Mouse (Mus musculus) forebrain, postnatal 0 days (tissue): ENCODE results near the gene Atpaf2. TPM values are rescaled to one million over a fixed set of nuclear protein-coding genes. Genes with fewer than 3 reads are reported as not detected.

Source experiments
- ATAC-seq: fragments of 200-750 bp; cut with Nextera tagmentation; 2 replicates; pipeline ENCODE4 v1.8.0; 2017; ENCODE audit warnings: mild to moderate bottlenecking, moderate library complexity
- DNase-seq: peaks from one replicate; pipeline ENCODE4 v3.0.0-alpha.2; 2015
- H3K27ac ChIP-seq: fragments of 300-500 bp; sonication (generic); 2 replicates; pipeline ENCODE4 v1.5.1; 2014; ENCODE audit warnings: low read depth, mild to moderate bottlenecking, antibody characterized with exemption, low read length, moderate library complexity, mixed read lengths
- H3K27me3 ChIP-seq: fragments of 300-500 bp; sonication (generic); 2 replicates; pipeline ENCODE4 v1.6.1; 2014; ENCODE audit warnings: mild to moderate bottlenecking, low read length, mixed read lengths; ENCODE audit not compliant: insufficient read depth
- H3K36me3 ChIP-seq: fragments of 300-500 bp; sonication (generic); 2 replicates; pipeline ENCODE4 v1.6.1; 2014; ENCODE audit warnings: mild to moderate bottlenecking, moderate library complexity; ENCODE audit not compliant: insufficient read depth
- H3K4me1 ChIP-seq: fragments of 300-500 bp; sonication (generic); 2 replicates; pipeline ENCODE4 v1.6.1; 2014; ENCODE audit warnings: antibody characterized with exemption; ENCODE audit not compliant: insufficient read depth
- H3K4me2 ChIP-seq: fragments of 300-500 bp; sonication (generic); 2 replicates; pipeline ENCODE4 v1.6.1; 2014; ENCODE audit warnings: low read depth, mild to moderate bottlenecking, moderate library complexity
- H3K4me3 ChIP-seq: fragments of 300-500 bp; sonication (generic); 2 replicates; pipeline ENCODE4 v1.5.1; 2014; ENCODE audit warnings: low read depth, low read length, mixed read lengths
- H3K9ac ChIP-seq: fragments of 300-500 bp; sonication (generic); 2 replicates; pipeline ENCODE4 v1.6.1; 2014; ENCODE audit warnings: mild to moderate bottlenecking
- H3K9me3 ChIP-seq: fragments of 300-500 bp; sonication (generic); 2 replicates; pipeline ENCODE4 v1.6.1; 2016; ENCODE audit warnings: low read length
- CTCF ChIP-seq: sonication (generic); IDR thresholded peaks from 2 replicates; pipeline ENCODE4 v1.5.1; 2016; ENCODE audit warnings: antibody characterized with exemption, control low read depth, low read depth
- WGBS: fragments of 180-500 bp; shearing (Covaris S2); extraction: QIAGEN DNeasy Blood & Tissue Kit; methylation state at CpG from one replicate; pipeline ENCODE4 v1.1.7; 2014; 5-methylcytosine and 5-hydroxymethylcytosine counted together
- polyA plus RNA-seq: library from polyadenylated mRNA; unstranded; fragments of >200 nt; fragmentation: Nextera tagmentation; extraction: Ambion mirVana; gene quantifications from 2 replicates; pipeline ENCODE4 v1.2.1, GENCODE M21; 2015
- total RNA-seq: library from RNA; depleted of rRNA; stranded (reverse); fragments of >200 nt; gene quantifications from 2 replicates; pipeline ENCODE4 v1.2.3, GENCODE M21; 2014; rRNA removed

Atpaf2 gene
- total RNA-seq (32.5 and 34.5 TPM in 2 replicates), polyA plus RNA-seq (38.2 and 50.8 TPM in 2 replicates)

- ATAC-seq = no peak; the same call in 1 of the 2 replicates
- H3K36me3 ChIP-seq = no peaks in the 10 kb centered on the region
- H3K9me3 ChIP-seq = no peaks in the 10 kb centered on the region
- H3K4me1 ChIP-seq = peaks cover 16% of the 10 kb centered on the region
- H3K27me3 ChIP-seq = no peaks in the 10 kb centered on the region
- H3K4me3 ChIP-seq = peak within 1 kb of the TSS; percentile 83
- H3K9ac ChIP-seq = peak within 1 kb of the TSS; percentile 81
- DNase-seq = no peak
- peak within 1 kb of the TSS; percentile 84 for H3K27ac ChIP-seq
- peak within 1 kb of the TSS; percentile 67 for H3K4me2 ChIP-seq
- 5% methylated on average over 38 of the region's 39 CpGs for WGBS
- no peak for TF ChIP-seq CTCF
These were observed at the start of gene Atpaf2 for GRCm38 (mm10) chr11:60417717-60418472. TSS of gene Atpaf2 (minus strand) at chr11:60418457.

- DNase-seq = peak; percentile 14
- 98% methylated on average over 2 of the region's 2 CpGs for WGBS
- TF ChIP-seq CTCF = peak; percentile 56
These were observed 47.7 kb upstream of the Atpaf2 start for GRCm38 (mm10) chr11:60465943-60466380.

GRCm38 (mm10) chr11:60457973-60458372 is 39.7 kb upstream of the Atpaf2 start:
- peaks cover 67% of the 10 kb centered on the region for H3K36me3 ChIP-seq
- no peak overlapping the region for H3K4me3 ChIP-seq
- H3K4me2 ChIP-seq = no peak overlapping the region
- ATAC-seq (peak; percentile 46; the same call in 1 of the 2 replicates), DNase-seq (peak; percentile 24)
- no peaks in the 10 kb centered on the region for H3K9me3 ChIP-seq
- peaks cover 9% of the 10 kb centered on the region; the same call in 1 of the 2 replicates for H3K4me1 ChIP-seq
- H3K27ac ChIP-seq = no peak overlapping the region
- peak; percentile 44 for TF ChIP-seq CTCF
- WGBS = 97% methylated on average over 1 of the region's 1 CpGs
- no peaks in the 10 kb centered on the region for H3K27me3 ChIP-seq
- H3K9ac ChIP-seq = no peak overlapping the region

More at GRCm38 (mm10) chr11:60465943-60466380, 47.7 kb upstream of the Atpaf2 start:
- H3K4me1 ChIP-seq = no peaks in the 10 kb centered on the region
- H3K4me3 ChIP-seq = no peak overlapping the region
- no peak for ATAC-seq
- H3K4me2 ChIP-seq = no peak overlapping the region
- H3K9ac ChIP-seq = no peak overlapping the region
- H3K36me3 ChIP-seq = peaks cover 90% of the 10 kb centered on the region
- H3K9me3 ChIP-seq = no peaks in the 10 kb centered on the region
- no peak overlapping the region for H3K27ac ChIP-seq
- H3K27me3 ChIP-seq = no peaks in the 10 kb centered on the region

GRCm38 (mm10) chr11:60454745-60455087 is 36.5 kb upstream of the Atpaf2 start:
- H3K27me3 ChIP-seq = no peaks in the 10 kb centered on the region
- peak overlapping the region; percentile 75 for H3K27ac ChIP-seq
- peak overlapping the region; percentile 72 for H3K9ac ChIP-seq
- H3K9me3 ChIP-seq = no peaks in the 10 kb centered on the region
- ATAC-seq (peak; percentile 26), DNase-seq (no peak)
- H3K4me1 ChIP-seq = peaks cover 9% of the 10 kb centered on the region; the same call in 1 of the 2 replicates
- H3K4me2 ChIP-seq = peak overlapping the region; percentile 75
- WGBS = 1% methylated on average over 17 of the region's 17 CpGs
- H3K4me3 ChIP-seq = peak overlapping the region; percentile 69
- H3K36me3 ChIP-seq = peaks cover 34% of the 10 kb centered on the region
- no peak for TF ChIP-seq CTCF

- peak; percentile 97 for DNase-seq
- peaks cover 29% of the 10 kb centered on the region for H3K36me3 ChIP-seq
- ATAC-seq = peak; percentile 98
- H3K9ac ChIP-seq = peak within 1 kb of the TSS; percentile 72
- WGBS = 5% methylated on average over 27 of the region's 27 CpGs
- no peaks in the 10 kb centered on the region for H3K9me3 ChIP-seq
- H3K4me1 ChIP-seq = peaks cover 9% of the 10 kb centered on the region; the same call in 1 of the 2 replicates
- peak within 1 kb of the TSS; percentile 69 for H3K4me3 ChIP-seq
- peak within 1 kb of the TSS; percentile 75 for H3K4me2 ChIP-seq
- no peak for TF ChIP-seq CTCF
- H3K27me3 ChIP-seq = no peaks in the 10 kb centered on the region
- peak within 1 kb of the TSS; percentile 75 for H3K27ac ChIP-seq
These were observed 36.0 kb upstream of the Atpaf2 start, which contains the start of gene Drg2 for GRCm38 (mm10) chr11:60454080-60454744. TSS of gene Drg2 (plus strand) at chr11:60454591.

- no peaks in the 10 kb centered on the region for H3K4me1 ChIP-seq
- H3K4me2 ChIP-seq = no peak overlapping the region
- TF ChIP-seq CTCF = no peak
- no peak overlapping the region for H3K9ac ChIP-seq
- H3K9me3 ChIP-seq = no peaks in the 10 kb centered on the region
- H3K4me3 ChIP-seq = no peak overlapping the region
- ATAC-seq (no peak), DNase-seq (no peak)
- no peak overlapping the region for H3K27ac ChIP-seq
- peaks cover 48% of the 10 kb centered on the region for H3K36me3 ChIP-seq
- no peaks in the 10 kb centered on the region for H3K27me3 ChIP-seq
- WGBS = 77% methylated on average over 4 of the region's 4 CpGs
These were observed 25.8 kb upstream of the Atpaf2 start for GRCm38 (mm10) chr11:60444007-60444406.

- no peak for ATAC-seq
- TF ChIP-seq CTCF = no peak
- Histone ChIP-seq H3K4me1 (no peaks in the 10 kb centered on the region), H3K4me2 (no peak overlapping the region), H3K27me3 (no peaks in the 10 kb centered on the region), H3K27ac (no peak overlapping the region), H3K9me3 (no peaks in the 10 kb centered on the region), H3K36me3 (peaks cover 58% of the 10 kb centered on the region), H3K4me3 (no peak overlapping the region), H3K9ac (no peak overlapping the region)
- no peak for DNase-seq
- WGBS = 89% methylated on average over 6 of the region's 6 CpGs
These were observed 24.6 kb upstream of the Atpaf2 start for GRCm38 (mm10) chr11:60442896-60443295.
